Mouse (Mus musculus) CH12.LX (cell line): ENCODE results near the gene Cpsf6. TPM values are rescaled to one million over a fixed set of nuclear protein-coding genes. Genes with fewer than 3 reads are reported as not detected.

ENCODE experiments used
- DNase-seq: peaks from one replicate; pipeline ENCODE4 v3.0.0-alpha.2; 2013; ENCODE audit errors: extremely low read depth
- H3K27ac ChIP-seq: 2 replicates; pipeline ENCODE4 v1.5.1; 2012; ENCODE audit warnings: low read depth, mild to moderate bottlenecking, control low read depth, moderate library complexity; ENCODE audit not compliant: insufficient read depth
- H3K27me3 ChIP-seq: replicated peaks from 2 replicates; pipeline ENCODE3; 2012; ENCODE audit warnings: inconsistent platforms
- H3K36me3 ChIP-seq, 2 experiments: replicated peaks in 1 of 2; 2 replicates each; pipeline versions ENCODE3 to v1.6.1; 2012; ENCODE audit warnings: inconsistent platforms in 1 of 2, low read length in 1 of 2, mild to moderate bottlenecking in 1 of 2, mixed read lengths in 1 of 2, moderate library complexity in 1 of 2; ENCODE audit not compliant: control insufficient read depth in 1 of 2, insufficient read depth in 1 of 2
- H3K4me1 ChIP-seq, 2 experiments: 2 replicates each; pipeline ENCODE4 v1.6.1; 2012; ENCODE audit warnings: inconsistent platforms in 1 of 2, moderate library complexity in 1 of 2; ENCODE audit not compliant: insufficient read depth in 2 of 2, control insufficient read depth in 1 of 2
- H3K4me2 ChIP-seq: 2 replicates; pipeline ENCODE4 v1.6.1; 2012; ENCODE audit warnings: low read depth, mild to moderate bottlenecking, control low read depth; ENCODE audit not compliant: poor library complexity, insufficient read depth, severe bottlenecking
- H3K4me3 ChIP-seq, 3 experiments: fragments of 150-350 bp in 1 of 3; sonication (generic) in 1 of 3; replicated peaks in 1 of 3; 2 replicates each; pipeline versions ENCODE3 to v1.5.1; 2011 to 2012; ENCODE audit warnings: low read depth in 2 of 3, low read length in 2 of 3, mild to moderate bottlenecking in 2 of 3, moderate library complexity in 2 of 3, control low read depth in 1 of 3, improper control_type of control experiment in 1 of 3, inconsistent platforms in 1 of 3, mixed read lengths in 1 of 3; ENCODE audit not compliant: poor library complexity in 1 of 3
- H3K79me2 ChIP-seq: replicated peaks from 2 replicates; pipeline ENCODE4 v1.6.1; 2012; ENCODE audit warnings: mild to moderate bottlenecking, moderate library complexity; ENCODE audit not compliant: control insufficient read depth, poor library complexity, insufficient read depth, severe bottlenecking; ENCODE audit errors: extremely low read depth
- H3K9ac ChIP-seq: 2 replicates; pipeline ENCODE4 v1.6.1; 2012; ENCODE audit warnings: low read depth, mild to moderate bottlenecking, control low read depth, moderate library complexity; ENCODE audit not compliant: insufficient read depth
- H3K9me3 ChIP-seq: replicated peaks from 2 replicates; pipeline ENCODE3; 2012; ENCODE audit warnings: low read length, inconsistent platforms, mixed read lengths
- BHLHE40 ChIP-seq: IDR thresholded peaks from 2 replicates; pipeline ENCODE4 v1.6.1; 2011; ENCODE audit warnings: mild to moderate bottlenecking, low read depth, low read length, improper control_type of control experiment
- CHD2 ChIP-seq: IDR thresholded peaks from 2 replicates; pipeline ENCODE4 v1.6.1; 2011; ENCODE audit warnings: low read length, improper control_type of control experiment
- ELF1 ChIP-seq: IDR thresholded peaks from 2 replicates; pipeline ENCODE4 v1.6.1; 2014; ENCODE audit warnings: low read depth, mild to moderate bottlenecking, inconsistent platforms, low read length, improper control_type of control experiment
- GABPA ChIP-seq: IDR thresholded peaks from 2 replicates; pipeline ENCODE4 v1.6.1; 2012; ENCODE audit warnings: low read depth, low read length, improper control_type of control experiment, inconsistent platforms; ENCODE audit not compliant: insufficient replicate concordance
- HCFC1 ChIP-seq: IDR thresholded peaks from 2 replicates; pipeline ENCODE4 v1.6.1; 2012; ENCODE audit warnings: low read depth, mild to moderate bottlenecking, inconsistent platforms, low read length, improper control_type of control experiment
- IRF4 ChIP-seq: IDR thresholded peaks from 2 replicates; pipeline ENCODE4 v1.6.1; 2014; ENCODE audit warnings: low read depth, mild to moderate bottlenecking, inconsistent platforms, low read length, improper control_type of control experiment
- JUN ChIP-seq: IDR thresholded peaks from 2 replicates; pipeline ENCODE4 v1.6.1; 2011; ENCODE audit warnings: low read depth, mild to moderate bottlenecking, low read length, improper control_type of control experiment, moderate library complexity; ENCODE audit not compliant: insufficient read depth
- JUND ChIP-seq: conservative IDR thresholded peaks from 2 replicates; pipeline ENCODE4 v1.6.1; 2011; ENCODE audit warnings: low read depth, low read length, improper control_type of control experiment
- KAT2A ChIP-seq: IDR thresholded peaks from 2 replicates; pipeline ENCODE4 v1.6.1; 2012; ENCODE audit warnings: low read length, improper control_type of control experiment, inconsistent platforms; ENCODE audit not compliant: insufficient replicate concordance
- MAFK ChIP-seq: IDR thresholded peaks from 2 replicates; pipeline ENCODE4 v1.6.1; 2011; ENCODE audit warnings: low read length, improper control_type of control experiment; ENCODE audit not compliant: insufficient replicate concordance
- MEF2A ChIP-seq: IDR thresholded peaks from 2 replicates; pipeline ENCODE4 v1.6.1; 2014; ENCODE audit warnings: low read depth, mild to moderate bottlenecking, inconsistent platforms, low read length, improper control_type of control experiment, borderline replicate concordance
- MXI1 ChIP-seq: IDR thresholded peaks from 2 replicates; pipeline ENCODE4 v1.6.1; 2011; ENCODE audit warnings: mild to moderate bottlenecking, low read depth, low read length, improper control_type of control experiment
- MYC ChIP-seq: IDR thresholded peaks from 2 replicates; pipeline ENCODE4 v1.6.1; 2011; ENCODE audit warnings: low read depth, mild to moderate bottlenecking, improper control_type of control experiment, low read length
- NRF1 ChIP-seq: IDR thresholded peaks from 2 replicates; pipeline ENCODE4 v1.6.1; 2014; ENCODE audit warnings: low read depth, mild to moderate bottlenecking, inconsistent platforms, low read length, improper control_type of control experiment, moderate library complexity
- PAX5 ChIP-seq: IDR thresholded peaks from 2 replicates; pipeline ENCODE4 v1.6.1; 2012; ENCODE audit warnings: low read length, inconsistent platforms, mixed read lengths
- POLR2A ChIP-seq: IDR thresholded peaks from 2 replicates; pipeline ENCODE4 v1.6.1; 2011; ENCODE audit warnings: low read depth, mild to moderate bottlenecking, improper control_type of control experiment, low read length
- POLR2AphosphoS2 ChIP-seq: IDR thresholded peaks from 2 replicates; pipeline ENCODE4 v1.6.1; 2011; ENCODE audit warnings: low read depth, low read length, improper control_type of control experiment
- RAD21 ChIP-seq: IDR thresholded peaks from 2 replicates; pipeline ENCODE4 v1.6.1; 2011; ENCODE audit warnings: low read depth, mild to moderate bottlenecking, low read length, improper control_type of control experiment, moderate library complexity
- UBTF ChIP-seq: IDR thresholded peaks from 2 replicates; pipeline ENCODE4 v1.6.1; 2012; ENCODE audit warnings: low read depth, mild to moderate bottlenecking, inconsistent platforms, low read length, improper control_type of control experiment, moderate library complexity
- USF1 ChIP-seq: IDR thresholded peaks from 2 replicates; pipeline ENCODE4 v1.6.1; 2014; ENCODE audit warnings: low read depth, mild to moderate bottlenecking, inconsistent platforms, low read length, improper control_type of control experiment
- ZKSCAN1 ChIP-seq: IDR thresholded peaks from 2 replicates; pipeline ENCODE4 v1.6.1; 2012; ENCODE audit warnings: low read depth, inconsistent platforms, low read length, improper control_type of control experiment, borderline replicate concordance
- ZMIZ1 ChIP-seq: IDR thresholded peaks from 2 replicates; pipeline ENCODE4 v1.6.1; 2012; ENCODE audit warnings: low read depth, mild to moderate bottlenecking, inconsistent platforms, low read length, improper control_type of control experiment
- ZNF384 ChIP-seq: IDR thresholded peaks from 2 replicates; pipeline ENCODE4 v1.6.1; 2012; ENCODE audit warnings: low read depth, low read length, improper control_type of control experiment, inconsistent platforms
- dilution Hi-C: fragments of 300-500 bp; cut with MboI; formaldehyde crosslinking; loops from 2 replicates; pipeline ENCODE4 v1.14.3; 2020; ENCODE audit warnings: low sequenced_read_pairs; ENCODE audit not compliant: extremely low pct_unique_long_range_greater_than_20kb, extremely low pct_ligation_motif_present
- in situ Hi-C: fragments of 300-500 bp; cut with MboI; formaldehyde crosslinking; loops from 3 replicates; pipeline ENCODE4 v1.14.3; 2019; ENCODE audit warnings: low sequenced_read_pairs, low pct_ligation_motif_present, low pct_unique_long_range_greater_than_20kb, mixed read lengths
- polyA plus RNA-seq: library from polyadenylated mRNA; unstranded; fragments of >175 nt; gene quantifications from 2 replicates; pipeline ENCODE4 v1.2.1, GENCODE M21; 2012; ENCODE audit warnings: low read depth; ENCODE audit not compliant: insufficient read length
- total RNA-seq, 2 experiments: library from RNA; depleted of rRNA; stranded (reverse); fragments of 300-350 nt in 1 of 2; fragments of >200 nt in 1 of 2; gene quantifications; 2 replicates each; pipeline ENCODE4 v1.2.3; 2012 to 2014

The Cpsf6 gene
- total and polyA plus RNA-seq, 3 experiments: 87.6 to 114 (median 99.5) TPM

GRCm38 (mm10) chr10:117316391-117316790 is 63.4 kb downstream of the Cpsf6 start:
- TF ChIP-seq MEF2A (no peak), IRF4 (no peak), MAFK (no peak), NRF1 (no peak), ELF1 (no peak)
- H3K4me2 ChIP-seq: no peak overlapping the region
- H3K4me1 ChIP-seq: 0 out of 4 replicates have a peak, but pooled peaks cover 4 to 6% of the 10 kb centered on the region in 2 experiments
- in situ Hi-C loops (no loop called here), dilution Hi-C loops (no loop called here)
- H3K36me3 ChIP-seq: no peaks in the 10 kb centered on the region
- no peak overlapping the region for H3K9ac ChIP-seq
- H3K79me2 ChIP-seq: no peaks in the 10 kb centered on the region
- no peak overlapping the region for H3K4me3 ChIP-seq
- H3K9me3 ChIP-seq: no peaks in the 10 kb centered on the region
- no peak overlapping the region for H3K27ac ChIP-seq
- H3K27me3 ChIP-seq: no peaks in the 10 kb centered on the region
- DNase-seq: no peak

GRCm38 (mm10) chr10:117313133-117313532 is 66.7 kb downstream of the Cpsf6 start:
- no peaks in the 10 kb centered on the region for H3K27me3 ChIP-seq
- no peak overlapping the region for H3K4me2 ChIP-seq
- H3K36me3 ChIP-seq: no peaks in the 10 kb centered on the region
- H3K9ac ChIP-seq: no peak overlapping the region
- no peaks in the 10 kb centered on the region for H3K79me2 ChIP-seq
- no peaks in the 10 kb centered on the region for H3K9me3 ChIP-seq
- no peak for DNase-seq
- in situ Hi-C loops (no loop called here), dilution Hi-C loops (no loop called here)
- no peak for TF ChIP-seq ZKSCAN1
- TF ChIP-seq RAD21: no peak
- no peak for TF ChIP-seq HCFC1
- TF ChIP-seq CHD2: no peak
- TF ChIP-seq POLR2AphosphoS2: no peak
- no peak for TF ChIP-seq USF1
- no peak for TF ChIP-seq MXI1
- no peak for TF ChIP-seq POLR2A
- TF ChIP-seq ZMIZ1: no peak
- TF ChIP-seq JUND: no peak
- TF ChIP-seq KAT2A: no peak
- TF ChIP-seq MAFK: no peak
- TF ChIP-seq MYC: no peak
- TF ChIP-seq GABPA: no peak
- no peak for TF ChIP-seq UBTF
- TF ChIP-seq BHLHE40: no peak
- TF ChIP-seq JUN: no peak
- TF ChIP-seq PAX5: no peak
- TF ChIP-seq ZNF384: no peak
- H3K27ac ChIP-seq: no peak overlapping the region
- no peaks in the 10 kb centered on the region for H3K4me1 ChIP-seq
- no peak overlapping the region for H3K4me3 ChIP-seq
